Mouse (Mus musculus) central nervous system, embryonic 14 days (tissue): ENCODE data around the gene Mbtps1. TPM values are rescaled to one million over a fixed set of nuclear protein-coding genes. Genes with fewer than 3 reads are reported as not detected.

Experiments
- polyA plus RNA-seq: library from polyadenylated mRNA; depleted of rRNA; stranded (reverse); fragments of >200 nt; gene quantifications from 2 replicates; pipeline ENCODE4 v1.2.3, GENCODE M21; 2012; rRNA removed

The Mbtps1 gene
- polyA plus RNA-seq = 91.2 and 97.3 TPM in 2 replicates

GRCm38 (mm10) chr8:119558603-119559401, at the start of gene Mbtps1:
TSS of gene Mbtps1 (minus strand) at chr8:119558735.

GRCm38 (mm10) chr8:119604996-119605395, 46.5 kb upstream of the Mbtps1 start, which contains the start of gene Taf1c:
TSS of gene Taf1c (minus strand) at chr8:119605222.

GRCm38 (mm10) chr8:119574437-119575365, 16.2 kb upstream of the Mbtps1 start, which contains the start of the genes Hsdl1 and Dnaaf1:
TSS of gene Hsdl1 (minus strand) at chr8:119575183.
TSS of gene Dnaaf1 (plus strand) at chr8:119575235.

GRCm38 (mm10) chr8:119501598-119501997, 56.9 kb downstream of the Mbtps1 start, which contains the start of gene Slc38a8:
TSS of gene Slc38a8 (minus strand) at chr8:119501698.

Other genes starting within 250 kb of the Mbtps1 start
- 368 and 374 TPM in 2 replicates for gene Hsbp1, start 214.2 kb downstream of the Mbtps1 start, polyA plus RNA-seq
- 13.5 and 14.8 TPM in 2 replicates for gene Mlycd, start 163.9 kb downstream of the Mbtps1 start, polyA plus RNA-seq
- gene Osgin1, start 124.6 kb downstream of the Mbtps1 start, polyA plus RNA-seq = 0.29 and 0.84 TPM in 2 replicates
- 34.0 and 35.3 TPM in 2 replicates for gene Necab2, start 112.0 kb downstream of the Mbtps1 start, polyA plus RNA-seq
- gene Slc38a8, start 57.0 kb downstream of the Mbtps1 start, polyA plus RNA-seq = 0.11 and 0.25 TPM in 2 replicates
- 69.1 and 77.0 TPM in 2 replicates for gene Hsdl1, start 16.4 kb upstream of the Mbtps1 start, polyA plus RNA-seq
- gene Dnaaf1, start 16.5 kb upstream of the Mbtps1 start, polyA plus RNA-seq = 0.21 and 0.39 TPM in 2 replicates
- 23.0 and 25.1 TPM in 2 replicates for gene Taf1c, start 46.5 kb upstream of the Mbtps1 start, polyA plus RNA-seq
- gene Adad2, start 54.0 kb upstream of the Mbtps1 start, polyA plus RNA-seq = 0.17 and 0.31 TPM in 2 replicates
- gene Kcng4, start 76.9 kb upstream of the Mbtps1 start, polyA plus RNA-seq = 0.07 and 0.09 TPM in 2 replicates
- 2.6 and 2.9 TPM in 2 replicates for gene Wfdc1, start 107.6 kb upstream of the Mbtps1 start, polyA plus RNA-seq
- 0.11 and 0.56 TPM in 2 replicates for gene Atp2c2, start 141.3 kb upstream of the Mbtps1 start, polyA plus RNA-seq
- gene Tldc1, start 219.7 kb upstream of the Mbtps1 start, polyA plus RNA-seq = 12.4 and 14.3 TPM in 2 replicates